Mouse (Mus musculus) CD4-positive, CD25-positive, alpha-beta regulatory T cell, adult 9 weeks (primary cell): ENCODE results near the gene I830077J02Rik. TPM values are rescaled to one million over a fixed set of nuclear protein-coding genes. Genes with fewer than 3 reads are reported as not detected.

Experiments
- polyA plus RNA-seq: library from polyadenylated mRNA; unstranded; fragments of 100-300 nt; shearing (Covaris generic); gene quantifications from one replicate; pipeline ENCODE4 v1.2.1, GENCODE M21; 2017

I830077J02Rik gene
- 0.43 TPM for polyA plus RNA-seq

GRCm38 (mm10) chr3:105932240-105933071 is at the start of gene I830077J02Rik:
TSS of gene I830077J02Rik (minus strand) at chr3:105932664.

GRCm38 (mm10) chr3:105973411-105973810 is 40.9 kb upstream of the I830077J02Rik start, which contains the start of gene Ovgp1:
TSS of gene Ovgp1 (plus strand) at chr3:105973711.

GRCm38 (mm10) chr3:105959999-105960398 is 27.5 kb upstream of the I830077J02Rik start, which contains the start of gene Atp5f1:
TSS of gene Atp5f1 (minus strand) at chr3:105960099.

GRCm38 (mm10) chr3:105958974-105959580 is 26.6 kb upstream of the I830077J02Rik start, which contains the start of gene Wdr77:
TSS of gene Wdr77 (plus strand) at chr3:105959369.

Other genes starting within 250 kb of the I830077J02Rik start
- gene Ddx20, start 245.1 kb downstream of the I830077J02Rik start, polyA plus RNA-seq, result 7.7 TPM
- gene Inka2, start 228.1 kb downstream of the I830077J02Rik start, polyA plus RNA-seq, result 3.3 TPM
- 293 TPM for gene Rap1a, start 131.3 kb downstream of the I830077J02Rik start, polyA plus RNA-seq
- gene Adora3, start 61.8 kb downstream of the I830077J02Rik start, polyA plus RNA-seq, result 0.42 TPM
- not detected for gene Tmigd3, start 61.8 kb downstream of the I830077J02Rik start, polyA plus RNA-seq
- gene Wdr77, start 26.7 kb upstream of the I830077J02Rik start, polyA plus RNA-seq, result 104 TPM
- gene Atp5f1, start 27.4 kb upstream of the I830077J02Rik start, polyA plus RNA-seq, result 413 TPM
- gene Ovgp1, start 41.0 kb upstream of the I830077J02Rik start, polyA plus RNA-seq, result 8.0 TPM
- 2.2 TPM for gene Pifo, start 82.0 kb upstream of the I830077J02Rik start, polyA plus RNA-seq
- 11.1 TPM for gene Chil5, start 100.2 kb upstream of the I830077J02Rik start, polyA plus RNA-seq
- gene Chia1, start 180.6 kb upstream of the I830077J02Rik start, polyA plus RNA-seq, result not detected
- gene Chil3, start 234.9 kb upstream of the I830077J02Rik start, polyA plus RNA-seq, result not detected